Mouse (Mus musculus): Measurements from ENCODE around the gene Rbms3. TPM values are rescaled to one million over a fixed set of nuclear protein-coding genes. Genes with fewer than 3 reads are reported as not detected.

Rbms3 gene
- polyA plus RNA-seq, 1 experiment from 2014 or later = 12.2 TPM

- H3K9me3 ChIP-seq (ENCODE audit: control insufficient read depth, low read length) = no peaks in the 10 kb centered on the region
- peaks cover 5% of the 10 kb centered on the region; the same call in 1 of the 2 replicates for H3K27me3 ChIP-seq (ENCODE audit: control insufficient read depth, insufficient read depth, low read length)
- H3K4me2 ChIP-seq (ENCODE audit: low read depth, low read length, severe bottlenecking) = no peak overlapping the region
- DNase-seq (ENCODE audit: low spot score) = no peak
- WGBS = 94% methylated on average over 5 of the region's 5 CpGs
- no peak overlapping the region for H3K27ac ChIP-seq (ENCODE audit: low read depth, low read length)
- H3K4me1 ChIP-seq (replicated peaks; ENCODE audit: control insufficient read depth, insufficient read depth, low read length) = peaks cover 7% of the 10 kb centered on the region; the same call in 1 of the 2 replicates
- ATAC-seq (replicated peaks; ENCODE audit: low FRiP score) = no peak
- no peak overlapping the region for H3K9ac ChIP-seq (ENCODE audit: low read length)
- H3K4me3 ChIP-seq (ENCODE audit: low read depth, low read length) = no peak overlapping the region
- no peaks in the 10 kb centered on the region for H3K36me3 ChIP-seq (ENCODE audit: control insufficient read depth, insufficient read depth, low read length)
Observed at GRCm38 (mm10) chr9:116809260-116809659, 820.5 kb downstream of the Rbms3 start.

- H3K27ac ChIP-seq (ENCODE audit: low read depth, low read length) = no peak overlapping the region
- no peak for DNase-seq (ENCODE audit: low spot score)
Observed at GRCm38 (mm10) chr9:116808401-116808800, 821.3 kb downstream of the Rbms3 start.

GRCm38 (mm10) chr9:116807166-116808081 lies 822.3 kb downstream of the Rbms3 start:
- H3K4me3 ChIP-seq (ENCODE audit: low read depth, low read length) = no peak overlapping the region
- H3K9ac ChIP-seq (ENCODE audit: low read length) = no peak overlapping the region
- no peak overlapping the region for H3K4me2 ChIP-seq (ENCODE audit: low read depth, low read length, severe bottlenecking)
- H3K27ac ChIP-seq (ENCODE audit: low read depth, low read length) = no peak overlapping the region
- DNase-seq (ENCODE audit: low spot score) (peak; percentile 73), ATAC-seq (replicated peaks; ENCODE audit: low FRiP score) (peak; percentile 89)
- WGBS = 9% methylated on average over 16 of the region's 16 CpGs
- H3K9me3 ChIP-seq (ENCODE audit: control insufficient read depth, low read length) = no peaks in the 10 kb centered on the region
- H3K4me1 ChIP-seq (replicated peaks; ENCODE audit: control insufficient read depth, insufficient read depth, low read length) = peaks cover 7% of the 10 kb centered on the region; the same call in 1 of the 2 replicates
- H3K27me3 ChIP-seq (ENCODE audit: control insufficient read depth, insufficient read depth, low read length) = peaks cover 7% of the 10 kb centered on the region; the same call in 1 of the 2 replicates
- no peaks in the 10 kb centered on the region for H3K36me3 ChIP-seq (ENCODE audit: control insufficient read depth, insufficient read depth, low read length)

More at GRCm38 (mm10) chr9:116808401-116808800, 821.3 kb downstream of the Rbms3 start:
- Histone ChIP-seq H3K4me1 (replicated peaks; ENCODE audit: control insufficient read depth, insufficient read depth, low read length) (peaks cover 7% of the 10 kb centered on the region; the same call in 1 of the 2 replicates), H3K36me3 (ENCODE audit: control insufficient read depth, insufficient read depth, low read length) (no peaks in the 10 kb centered on the region), H3K9me3 (ENCODE audit: control insufficient read depth, low read length) (no peaks in the 10 kb centered on the region), H3K9ac (ENCODE audit: low read length) (no peak overlapping the region), H3K27me3 (ENCODE audit: control insufficient read depth, insufficient read depth, low read length) (peaks cover 5% of the 10 kb centered on the region; the same call in 1 of the 2 replicates), H3K4me3 (ENCODE audit: low read depth, low read length) (no peak overlapping the region), H3K4me2 (ENCODE audit: low read depth, low read length, severe bottlenecking) (no peak overlapping the region)
- WGBS = 62% methylated on average over 4 of the region's 4 CpGs
- ATAC-seq (replicated peaks; ENCODE audit: low FRiP score) = 0 out of 2 replicates have a peak, but pooled peaks have one; percentile 25

- Histone ChIP-seq H3K4me1 (replicated peaks; ENCODE audit: control insufficient read depth, insufficient read depth, low read length) (peaks cover 6% of the 10 kb centered on the region; the same call in 1 of the 2 replicates), H3K4me3 (ENCODE audit: low read depth, low read length) (no peak overlapping the region), H3K27me3 (ENCODE audit: control insufficient read depth, insufficient read depth, low read length) (peaks cover 10% of the 10 kb centered on the region; the same call in 1 of the 2 replicates), H3K9ac (ENCODE audit: low read length) (no peak overlapping the region), H3K27ac (ENCODE audit: low read depth, low read length) (no peak overlapping the region), H3K36me3 (ENCODE audit: control insufficient read depth, insufficient read depth, low read length) (no peaks in the 10 kb centered on the region), H3K9me3 (ENCODE audit: control insufficient read depth, low read length) (no peaks in the 10 kb centered on the region), H3K4me2 (ENCODE audit: low read depth, low read length, severe bottlenecking) (no peak overlapping the region)
- ATAC-seq (replicated peaks; ENCODE audit: low FRiP score) = no peak
- DNase-seq (ENCODE audit: low spot score) = no peak
- 85% methylated on average over 3 of the region's 3 CpGs for WGBS
Observed at GRCm38 (mm10) chr9:116803292-116803731, 826.4 kb downstream of the Rbms3 start.

- no peaks in the 10 kb centered on the region; the same call in 1 of the 2 replicates for H3K4me1 ChIP-seq (replicated peaks; ENCODE audit: control insufficient read depth, insufficient read depth, low read length)
- peaks cover 13% of the 10 kb centered on the region; the same call in 1 of the 2 replicates for H3K27me3 ChIP-seq (ENCODE audit: control insufficient read depth, insufficient read depth, low read length)
- H3K9ac ChIP-seq (ENCODE audit: low read length) = no peak overlapping the region
- H3K4me3 ChIP-seq (ENCODE audit: low read depth, low read length) = no peak overlapping the region
- no peaks in the 10 kb centered on the region for H3K9me3 ChIP-seq (ENCODE audit: control insufficient read depth, low read length)
- ATAC-seq (replicated peaks; ENCODE audit: low FRiP score) (no peak), DNase-seq (ENCODE audit: low spot score) (no peak)
- no peak overlapping the region for H3K27ac ChIP-seq (ENCODE audit: low read depth, low read length)
- WGBS = 87% methylated on average over 7 of the region's 7 CpGs
- no peak overlapping the region for H3K4me2 ChIP-seq (ENCODE audit: low read depth, low read length, severe bottlenecking)
- H3K36me3 ChIP-seq (ENCODE audit: control insufficient read depth, insufficient read depth, low read length) = no peaks in the 10 kb centered on the region
Observed at GRCm38 (mm10) chr9:116802602-116803001, 827.1 kb downstream of the Rbms3 start.

GRCm38 (mm10) chr9:116795240-116795955 lies 834.3 kb downstream of the Rbms3 start:
- WGBS = 11% methylated on average over 2 of the region's 2 CpGs
- peak; percentile 84 for ATAC-seq (replicated peaks; ENCODE audit: low FRiP score)
- peaks cover 16% of the 10 kb centered on the region for H3K27me3 ChIP-seq (ENCODE audit: control insufficient read depth, insufficient read depth, low read length)

GRCm38 (mm10) chr9:116791850-116792249 lies 837.9 kb downstream of the Rbms3 start:
- no peak overlapping the region for H3K9ac ChIP-seq (ENCODE audit: low read length)
- no peak overlapping the region for H3K4me2 ChIP-seq (ENCODE audit: low read depth, low read length, severe bottlenecking)
- no peaks in the 10 kb centered on the region for H3K36me3 ChIP-seq (ENCODE audit: control insufficient read depth, insufficient read depth, low read length)
- H3K4me3 ChIP-seq (ENCODE audit: low read depth, low read length) = no peak overlapping the region
- no peak for DNase-seq (ENCODE audit: low spot score)
- H3K4me1 ChIP-seq (replicated peaks; ENCODE audit: control insufficient read depth, insufficient read depth, low read length) = no peaks in the 10 kb centered on the region
- no peak overlapping the region for H3K27ac ChIP-seq (ENCODE audit: low read depth, low read length)
- 87% methylated on average over 7 of the region's 7 CpGs for WGBS
- peaks cover 7% of the 10 kb centered on the region for H3K27me3 ChIP-seq (ENCODE audit: control insufficient read depth, insufficient read depth, low read length)
- ATAC-seq (replicated peaks; ENCODE audit: low FRiP score) = no peak
- no peaks in the 10 kb centered on the region; the same call in 1 of the 2 replicates for H3K9me3 ChIP-seq (ENCODE audit: control insufficient read depth, low read length)

More at GRCm38 (mm10) chr9:116795240-116795955, 834.3 kb downstream of the Rbms3 start:
- H3K4me3 ChIP-seq (ENCODE audit: low read depth, low read length) = no peak overlapping the region
- no peak overlapping the region for H3K4me2 ChIP-seq (ENCODE audit: low read depth, low read length, severe bottlenecking)
- no peak overlapping the region for H3K9ac ChIP-seq (ENCODE audit: low read length)
- DNase-seq (ENCODE audit: low spot score) = no peak
- no peaks in the 10 kb centered on the region for H3K9me3 ChIP-seq (ENCODE audit: control insufficient read depth, low read length)
- no peaks in the 10 kb centered on the region for H3K36me3 ChIP-seq (ENCODE audit: control insufficient read depth, insufficient read depth, low read length)
- no peaks in the 10 kb centered on the region for H3K4me1 ChIP-seq (replicated peaks; ENCODE audit: control insufficient read depth, insufficient read depth, low read length)
- no peak overlapping the region for H3K27ac ChIP-seq (ENCODE audit: low read depth, low read length)
